Mouse (Mus musculus) neural tube, embryonic 13.5 days (tissue): ENCODE measurements around the gene Glipr1l3. TPM values are rescaled to one million over a fixed set of nuclear protein-coding genes. Genes with fewer than 3 reads are reported as not detected.
"Not testable (repeated sequence)": the region's sequence is repeated elsewhere in the genome, so short reads cannot be mapped to it uniquely, and the experiment has no call there.

Experiments used
- ATAC-seq: fragments of 200-750 bp; cut with Nextera tagmentation; 2 replicates; pipeline ENCODE4 v1.8.0; 2017; ENCODE audit warnings: low read depth, mild to moderate bottlenecking, moderate TSS enrichment, moderate library complexity
- H3K27ac ChIP-seq: fragments of 300-500 bp; sonication (generic); replicated peaks from 2 replicates; pipeline ENCODE4 v1.5.1; 2015; ENCODE audit warnings: moderate library complexity, mild to moderate bottlenecking, inconsistent platforms
- H3K27me3 ChIP-seq: fragments of 300-500 bp; sonication (generic); 2 replicates; pipeline ENCODE4 v1.6.1; 2015; ENCODE audit warnings: mild to moderate bottlenecking, inconsistent platforms
- H3K36me3 ChIP-seq: fragments of 300-500 bp; sonication (generic); 2 replicates; pipeline ENCODE4 v1.6.1; 2015; ENCODE audit warnings: mild to moderate bottlenecking, inconsistent platforms
- H3K4me1 ChIP-seq: fragments of 300-500 bp; sonication (generic); replicated peaks from 2 replicates; pipeline ENCODE4 v1.6.1; 2015; ENCODE audit warnings: inconsistent platforms
- H3K4me2 ChIP-seq: fragments of 300-500 bp; sonication (generic); 2 replicates; pipeline ENCODE4 v1.6.1; 2015; ENCODE audit warnings: inconsistent platforms, mild to moderate bottlenecking, moderate library complexity
- H3K4me3 ChIP-seq: fragments of 300-500 bp; sonication (generic); 2 replicates; pipeline ENCODE4 v1.5.1; 2015; ENCODE audit warnings: mild to moderate bottlenecking, inconsistent platforms
- H3K9ac ChIP-seq: fragments of 300-500 bp; sonication (generic); 2 replicates; pipeline ENCODE4 v1.6.1; 2015; ENCODE audit warnings: moderate library complexity, mild to moderate bottlenecking, inconsistent platforms
- H3K9me3 ChIP-seq: fragments of 300-500 bp; sonication (generic); 2 replicates; pipeline ENCODE4 v1.6.1; 2016; ENCODE audit warnings: inconsistent platforms
- WGBS: fragments of 180-500 bp; shearing (Covaris S2); methylation state at CpG from one replicate; pipeline ENCODE4 v1.1.7; 2015; 5-methylcytosine and 5-hydroxymethylcytosine counted together
- polyA plus RNA-seq: library from polyadenylated mRNA; unstranded; fragments of >200 nt; fragmentation: Nextera tagmentation; extraction: Ambion mirVana; gene quantifications from 2 replicates; pipeline ENCODE4 v1.2.1, GENCODE M21; 2015

Glipr1l3 gene
- 0.45 TPM in 1 of 2 replicates, not detected in the other for polyA plus RNA-seq

- ATAC-seq = peak; percentile 96
- Histone ChIP-seq H3K4me3 (peak within 1 kb of the TSS; percentile 27), H3K27ac (peak within 1 kb of the TSS; percentile 59), H3K4me2 (peak within 1 kb of the TSS; percentile 52), H3K9ac (0 out of 2 replicates have a peak within 1 kb of the TSS, but pooled peaks have one; percentile 45)
- H3K4me1 ChIP-seq, H3K9me3 ChIP-seq, H3K36me3 ChIP-seq, H3K27me3 ChIP-seq: not testable (repeated sequence)
- 5% methylated on average over 15 of the region's 15 CpGs for WGBS
Measured at GRCm38 (mm10) chr10:112159882-112160560, at the start of gene Glipr1l3. Gene Glipr1l3, minus strand, starts transcription at chr10:112160327.

- no peak overlapping the region for H3K9ac ChIP-seq
- H3K4me3 ChIP-seq = no peak overlapping the region
- no peaks in the 10 kb centered on the region for H3K27me3 ChIP-seq
- no peak overlapping the region for H3K4me2 ChIP-seq
- H3K9me3 ChIP-seq = 0 out of 2 replicates have a peak, but pooled peaks cover 3% of the 10 kb centered on the region
- WGBS = 64% methylated on average over 2 of the region's 2 CpGs
- no peaks in the 10 kb centered on the region for H3K4me1 ChIP-seq
- no peaks in the 10 kb centered on the region for H3K36me3 ChIP-seq
- ATAC-seq = peak; percentile 72
- no peak overlapping the region for H3K27ac ChIP-seq
Measured at GRCm38 (mm10) chr10:112203463-112203862, 43.3 kb upstream of the Glipr1l3 start.

- not testable (repeated sequence) for H3K36me3 ChIP-seq, H3K4me2 ChIP-seq, ATAC-seq, H3K4me3 ChIP-seq, H3K9me3 ChIP-seq, H3K9ac ChIP-seq, H3K4me1 ChIP-seq, H3K27ac ChIP-seq, H3K27me3 ChIP-seq
- WGBS = 83% methylated on average over 2 of the region's 2 CpGs
Measured at GRCm38 (mm10) chr10:112193919-112194318, 33.8 kb upstream of the Glipr1l3 start.

- not testable (repeated sequence) for H3K4me1 ChIP-seq, H3K9ac ChIP-seq, H3K27ac ChIP-seq, H3K36me3 ChIP-seq, H3K4me3 ChIP-seq, H3K9me3 ChIP-seq, H3K27me3 ChIP-seq
- 28% methylated on average over 13 of the region's 13 CpGs for WGBS
- ATAC-seq = peak; percentile 15; the same call in 1 of the 2 replicates
- peak overlapping the region; percentile 37 for H3K4me2 ChIP-seq
Measured at GRCm38 (mm10) chr10:112177027-112177426, 16.9 kb upstream of the Glipr1l3 start.

GRCm38 (mm10) chr10:112163168-112163766 is 3.1 kb upstream of the Glipr1l3 start, which contains the start of gene Caps2:
Gene Caps2, plus strand, starts transcription at chr10:112163621.
- H3K27ac ChIP-seq = no peak within 1 kb of the TSS
- no peaks in the 10 kb centered on the region for H3K27me3 ChIP-seq
- ATAC-seq = peak; percentile 32; the same call in 1 of the 2 replicates
- H3K9ac ChIP-seq = no peak within 1 kb of the TSS
- H3K36me3 ChIP-seq = no peaks in the 10 kb centered on the region
- H3K4me3 ChIP-seq = 0 out of 2 replicates have a peak within 1 kb of the TSS, but pooled peaks have one; percentile 11
- no peaks in the 10 kb centered on the region for H3K9me3 ChIP-seq
- peaks cover 7% of the 10 kb centered on the region; the same call in 1 of the 2 replicates for H3K4me1 ChIP-seq
- H3K4me2 ChIP-seq = no peak within 1 kb of the TSS
- WGBS = 22% methylated on average over 4 of the region's 4 CpGs

- no peaks in the 10 kb centered on the region for H3K27me3 ChIP-seq
- H3K4me2 ChIP-seq = no peak overlapping the region
- H3K27ac ChIP-seq = no peak overlapping the region
- 65% methylated on average over 2 of the region's 2 CpGs for WGBS
- H3K4me1 ChIP-seq = no peaks in the 10 kb centered on the region
- no peaks in the 10 kb centered on the region for H3K9me3 ChIP-seq
- H3K9ac ChIP-seq = no peak overlapping the region
- no peaks in the 10 kb centered on the region for H3K36me3 ChIP-seq
- no peak overlapping the region for H3K4me3 ChIP-seq
- no peak for ATAC-seq
Measured at GRCm38 (mm10) chr10:112139834-112140233, 20.3 kb downstream of the Glipr1l3 start.

GRCm38 (mm10) chr10:112138871-112139430 is 21.2 kb downstream of the Glipr1l3 start:
- no peaks in the 10 kb centered on the region for H3K4me1 ChIP-seq
- no peaks in the 10 kb centered on the region for H3K27me3 ChIP-seq
- 0 out of 2 replicates have a peak overlapping the region, but pooled peaks have one; percentile 46 for H3K9ac ChIP-seq
- peak overlapping the region; percentile 37 for H3K4me3 ChIP-seq
- peak; percentile 74 for ATAC-seq
- H3K36me3 ChIP-seq = no peaks in the 10 kb centered on the region
- 33% methylated on average over 6 of the region's 6 CpGs for WGBS
- H3K9me3 ChIP-seq = no peaks in the 10 kb centered on the region
- H3K27ac ChIP-seq = no peak overlapping the region
- peak overlapping the region; percentile 49 for H3K4me2 ChIP-seq

GRCm38 (mm10) chr10:112138050-112138870 is 21.9 kb downstream of the Glipr1l3 start:
- H3K36me3 ChIP-seq = no peaks in the 10 kb centered on the region
- H3K9me3 ChIP-seq = no peaks in the 10 kb centered on the region
- peak; percentile 95 for ATAC-seq
- no peak overlapping the region for H3K27ac ChIP-seq
- no peaks in the 10 kb centered on the region for H3K27me3 ChIP-seq
- 0 out of 2 replicates have a peak overlapping the region, but pooled peaks have one; percentile 46 for H3K9ac ChIP-seq
- no peaks in the 10 kb centered on the region for H3K4me1 ChIP-seq
- H3K4me3 ChIP-seq = peak overlapping the region; percentile 37
- 19% methylated on average over 9 of the region's 9 CpGs for WGBS
- H3K4me2 ChIP-seq = peak overlapping the region; percentile 49

- H3K36me3 ChIP-seq = no peaks in the 10 kb centered on the region
- H3K4me1 ChIP-seq = no peaks in the 10 kb centered on the region
- H3K4me2 ChIP-seq = no peak overlapping the region
- no peak overlapping the region for H3K9ac ChIP-seq
- WGBS = 91% methylated on average over 3 of the region's 3 CpGs
- H3K9me3 ChIP-seq = no peaks in the 10 kb centered on the region
- no peak overlapping the region for H3K4me3 ChIP-seq
- no peak for ATAC-seq
- H3K27me3 ChIP-seq = no peaks in the 10 kb centered on the region
- no peak overlapping the region for H3K27ac ChIP-seq
Measured at GRCm38 (mm10) chr10:112132194-112132593, 27.9 kb downstream of the Glipr1l3 start.

GRCm38 (mm10) chr10:112127682-112128230 is 32.4 kb downstream of the Glipr1l3 start:
- not testable (repeated sequence) for H3K4me2 ChIP-seq, H3K9me3 ChIP-seq, H3K4me1 ChIP-seq, ATAC-seq, H3K4me3 ChIP-seq, H3K27me3 ChIP-seq, H3K27ac ChIP-seq, H3K36me3 ChIP-seq, H3K9ac ChIP-seq
- WGBS = 82% methylated on average over 6 of the region's 6 CpGs

GRCm38 (mm10) chr10:112125090-112125489 is 35.0 kb downstream of the Glipr1l3 start:
- not testable (repeated sequence) for H3K4me1 ChIP-seq, H3K27me3 ChIP-seq, H3K4me3 ChIP-seq, H3K27ac ChIP-seq, ATAC-seq, H3K36me3 ChIP-seq, H3K9me3 ChIP-seq, H3K4me2 ChIP-seq, H3K9ac ChIP-seq
- 58% methylated on average over 2 of the region's 2 CpGs for WGBS
